Comparison of ENCODE assay signal across 12 mouse cellular contexts in genomic region chr4:62705013-62705412, GRCm38 (mm10).
DNase-seq lines count a peak whose midpoint lies in the region; ATAC-seq and TF ChIP-seq lines count a peak whose summit lies in the region.
"Had no signal": no experiment of that assay in that cellular context is flagged by ENCODE, and none has a peak within 500 bp of the region (broad histone marks: within the 10 kb centered on the region; RNA-seq: fewer than 3 reads in every experiment).

No protein-coding gene starts in this region.

- no peak for DNase-seq in heart, postnatal 25 days (ENCODE audit: low spot score)
- DNase-seq in midbrain, embryonic 11.5 days (ENCODE audit: low spot score, missing footprints) = no peak
- DNase-seq in heart, postnatal 4 days = peak; percentile 37
- DNase-seq in stomach, postnatal 0 days (ENCODE audit: low spot score) = no peak
- DNase-seq in adrenal gland, postnatal 14 days = no peak
- DNase-seq in cerebellum, postnatal 4 days (ENCODE audit: low spot score in 2 of 2) = no peak
- DNase-seq: kidney, adult 8-10 months; thymus, postnatal 25 days had no signal

- no peak for TF ChIP-seq CTCF in stomach, postnatal 0 days (IDR thresholded peaks at IDR 0.05; ENCODE audit: low read depth)

- no peak for TF ChIP-seq EP300 in stomach, postnatal 0 days (optimal IDR thresholded peaks at IDR 0.05)

- H3K9ac ChIP-seq in heart, embryonic 13.5 days = 0 out of 2 replicates have a peak overlapping the region, but pooled peaks have one; percentile 6
- no peak overlapping the region for H3K9ac ChIP-seq in midbrain, embryonic 13.5 days (replicated peaks)
- H3K9ac ChIP-seq in midbrain, embryonic 11.5 days (ENCODE audit: low read length) = no peak overlapping the region
- 0 out of 2 replicates have a peak overlapping the region, but pooled peaks have one; percentile 23 for H3K9ac ChIP-seq in stomach, postnatal 0 days (ENCODE audit: low read length)
- H3K9ac ChIP-seq: embryonic facial prominence, embryonic 12.5 days had no signal

- H3K4me1 ChIP-seq in heart, embryonic 13.5 days = peaks cover 39% of the 10 kb centered on the region
- H3K4me1 ChIP-seq in midbrain, embryonic 13.5 days (replicated peaks) = peaks cover 13% of the 10 kb centered on the region
- 0 out of 2 replicates have a peak, but pooled peaks cover under 1% of the 10 kb centered on the region for H3K4me1 ChIP-seq in midbrain, embryonic 11.5 days (ENCODE audit: control insufficient read depth, insufficient read depth, low read length)
- peaks cover 10% of the 10 kb centered on the region for H3K4me1 ChIP-seq in stomach, postnatal 0 days (replicated peaks; ENCODE audit: control insufficient read depth, insufficient read depth)

- no peak for ATAC-seq in heart, embryonic 13.5 days (ENCODE audit: extremely low read depth, insufficient number of reproducible peaks, low FRiP score, low TSS enrichment)
- peak; percentile 25; the same call in 1 of the 2 replicates for ATAC-seq in midbrain, embryonic 13.5 days
- no peak for ATAC-seq in midbrain, embryonic 11.5 days (ENCODE audit: low FRiP score)
- peak; percentile 61 for ATAC-seq in stomach, postnatal 0 days (ENCODE audit: low FRiP score, low TSS enrichment)

- 66% methylated on average over 10 of the region's 10 CpGs for WGBS in heart, embryonic 13.5 days
- WGBS in midbrain, embryonic 13.5 days = 74% methylated on average over 10 of the region's 10 CpGs
- WGBS in midbrain, embryonic 11.5 days = 86% methylated on average over 10 of the region's 10 CpGs
- 45% methylated on average over 10 of the region's 10 CpGs for WGBS in stomach, postnatal 0 days

- H3K4me2 ChIP-seq in heart, embryonic 13.5 days = no peak overlapping the region
- no peak overlapping the region for H3K4me2 ChIP-seq in midbrain, embryonic 13.5 days (replicated peaks)
- no peak overlapping the region for H3K4me2 ChIP-seq in midbrain, embryonic 11.5 days
- no peak overlapping the region for H3K4me2 ChIP-seq in stomach, postnatal 0 days (replicated peaks; ENCODE audit: low read depth)
- H3K4me2 ChIP-seq: embryonic facial prominence, embryonic 12.5 days; neural tube, embryonic 13.5 days had no signal

- H3K4me3 ChIP-seq in heart, embryonic 13.5 days = no peak overlapping the region
- H3K4me3 ChIP-seq in midbrain, embryonic 13.5 days (replicated peaks) = no peak overlapping the region
- H3K4me3 ChIP-seq in midbrain, embryonic 11.5 days (ENCODE audit: low read depth, low read length) = no peak overlapping the region
- no peak overlapping the region for H3K4me3 ChIP-seq in stomach, postnatal 0 days (ENCODE audit: low read depth, low read length)
- H3K4me3 ChIP-seq: embryonic facial prominence, embryonic 12.5 days; neural tube, embryonic 13.5 days had no signal

- peaks cover 37% of the 10 kb centered on the region for H3K36me3 ChIP-seq in heart, embryonic 13.5 days
- peaks cover 38% of the 10 kb centered on the region for H3K36me3 ChIP-seq in midbrain, embryonic 13.5 days
- peaks cover 13% of the 10 kb centered on the region; the same call in 1 of the 2 replicates for H3K36me3 ChIP-seq in midbrain, embryonic 11.5 days (ENCODE audit: control insufficient read depth, insufficient read depth, low read length)
- H3K36me3 ChIP-seq in stomach, postnatal 0 days (ENCODE audit: control insufficient read depth, insufficient read depth, low read length) = peaks cover 21% of the 10 kb centered on the region

- no peaks in the 10 kb centered on the region for H3K27me3 ChIP-seq in heart, embryonic 13.5 days (replicated peaks)
- no peaks in the 10 kb centered on the region for H3K27me3 ChIP-seq in midbrain, embryonic 13.5 days
- H3K27me3 ChIP-seq in midbrain, embryonic 11.5 days (ENCODE audit: control insufficient read depth, insufficient read depth, low read length) = no peaks in the 10 kb centered on the region
- no peaks in the 10 kb centered on the region for H3K27me3 ChIP-seq in stomach, postnatal 0 days (ENCODE audit: control insufficient read depth, insufficient read depth, low read length)
- H3K27me3 ChIP-seq: embryonic facial prominence, embryonic 12.5 days; neural tube, embryonic 13.5 days had no signal

- H3K27ac ChIP-seq in heart, embryonic 13.5 days (replicated peaks) = peak overlapping the region; percentile 8; the same call in 1 of the 2 replicates
- no peak overlapping the region for H3K27ac ChIP-seq in midbrain, embryonic 13.5 days
- H3K27ac ChIP-seq in midbrain, embryonic 11.5 days (ENCODE audit: low read depth, low read length) = no peak overlapping the region
- peak overlapping the region; percentile 78 for H3K27ac ChIP-seq in stomach, postnatal 0 days (replicated peaks)
- H3K27ac ChIP-seq: embryonic facial prominence, embryonic 12.5 days; neural tube, embryonic 13.5 days had no signal

- no peaks in the 10 kb centered on the region for H3K9me3 ChIP-seq in heart, embryonic 13.5 days
- H3K9me3 ChIP-seq in midbrain, embryonic 13.5 days = no peaks in the 10 kb centered on the region
- H3K9me3 ChIP-seq in midbrain, embryonic 11.5 days (ENCODE audit: control insufficient read depth, low read length) = no peaks in the 10 kb centered on the region
- no peaks in the 10 kb centered on the region for H3K9me3 ChIP-seq in stomach, postnatal 0 days (ENCODE audit: control insufficient read depth, low read length)
- H3K9me3 ChIP-seq: embryonic facial prominence, embryonic 12.5 days; neural tube, embryonic 13.5 days had no signal

- intact Hi-C loops in heart, postnatal 25 days (cut with DNase I) = no loop called here

Comparison
In these comparisons a context has a peak if more than half of its experiments do, and no peak if none do; other contexts are left out.
1. ATAC-seq: peak in midbrain, embryonic 13.5 days (single experiment) and stomach, postnatal 0 days (single experiment); none in heart, embryonic 13.5 days (single experiment) and midbrain, embryonic 11.5 days (single experiment).
2. H3K27ac ChIP-seq: peak in heart, embryonic 13.5 days (single experiment) and stomach, postnatal 0 days (single experiment); none in midbrain, embryonic 13.5 days (single experiment) and midbrain, embryonic 11.5 days (single experiment).
3. H3K9ac ChIP-seq: peak in heart, embryonic 13.5 days (single experiment) and stomach, postnatal 0 days (single experiment); none in midbrain, embryonic 13.5 days (single experiment) and midbrain, embryonic 11.5 days (single experiment).